Mouse (Mus musculus) embryonic facial prominence, embryonic 10.5 days (tissue): Measurements from ENCODE around the gene Atg3. TPM values are rescaled to one million over a fixed set of nuclear protein-coding genes. Genes with fewer than 3 reads are reported as not detected.
A peak's percentile ranks its signal among the peaks of the same experiment; 100 is the strongest.

Experiments
- DNase-seq: peaks from one replicate; pipeline ENCODE4 v3.0.0-alpha.2; 2017; ENCODE audit warnings: low spot score
- H3K27ac ChIP-seq: fragments of 300-500 bp; sonication (generic); replicated peaks from 2 replicates; pipeline ENCODE4 v1.5.1; 2016; ENCODE audit warnings: mild to moderate bottlenecking
- H3K27me3 ChIP-seq: fragments of 300-500 bp; sonication (generic); replicated peaks from 2 replicates; pipeline ENCODE4 v1.6.1; 2016; ENCODE audit warnings: low read depth, mild to moderate bottlenecking; ENCODE audit not compliant: poor library complexity, severe bottlenecking
- H3K36me3 ChIP-seq: fragments of 300-500 bp; sonication (generic); replicated peaks from 2 replicates; pipeline ENCODE4 v1.6.1; 2016; ENCODE audit warnings: mild to moderate bottlenecking, moderate library complexity
- H3K4me1 ChIP-seq: fragments of 300-500 bp; sonication (generic); 2 replicates; pipeline ENCODE4 v1.6.1; 2016
- H3K4me3 ChIP-seq: fragments of 300-500 bp; sonication (generic); 2 replicates; pipeline ENCODE4 v1.5.1; 2016; ENCODE audit warnings: mild to moderate bottlenecking, moderate library complexity
- H3K9me3 ChIP-seq: fragments of 300-500 bp; sonication (generic); 2 replicates; pipeline ENCODE4 v1.6.1; 2016; ENCODE audit warnings: mild to moderate bottlenecking
- WGBS: fragments of 180-500 bp; shearing (Covaris S2); methylation state at CpG from one replicate; pipeline ENCODE4 v1.1.7; 2016; 5-methylcytosine and 5-hydroxymethylcytosine counted together
- polyA plus RNA-seq: library from polyadenylated mRNA; unstranded; fragments of >200 nt; fragmentation: Nextera tagmentation; extraction: Ambion mirVana; gene quantifications from 2 replicates; pipeline ENCODE4 v1.2.1, GENCODE M21; 2016

The Atg3 gene
- 30.0 and 30.8 TPM in 2 replicates for polyA plus RNA-seq

DNA sequence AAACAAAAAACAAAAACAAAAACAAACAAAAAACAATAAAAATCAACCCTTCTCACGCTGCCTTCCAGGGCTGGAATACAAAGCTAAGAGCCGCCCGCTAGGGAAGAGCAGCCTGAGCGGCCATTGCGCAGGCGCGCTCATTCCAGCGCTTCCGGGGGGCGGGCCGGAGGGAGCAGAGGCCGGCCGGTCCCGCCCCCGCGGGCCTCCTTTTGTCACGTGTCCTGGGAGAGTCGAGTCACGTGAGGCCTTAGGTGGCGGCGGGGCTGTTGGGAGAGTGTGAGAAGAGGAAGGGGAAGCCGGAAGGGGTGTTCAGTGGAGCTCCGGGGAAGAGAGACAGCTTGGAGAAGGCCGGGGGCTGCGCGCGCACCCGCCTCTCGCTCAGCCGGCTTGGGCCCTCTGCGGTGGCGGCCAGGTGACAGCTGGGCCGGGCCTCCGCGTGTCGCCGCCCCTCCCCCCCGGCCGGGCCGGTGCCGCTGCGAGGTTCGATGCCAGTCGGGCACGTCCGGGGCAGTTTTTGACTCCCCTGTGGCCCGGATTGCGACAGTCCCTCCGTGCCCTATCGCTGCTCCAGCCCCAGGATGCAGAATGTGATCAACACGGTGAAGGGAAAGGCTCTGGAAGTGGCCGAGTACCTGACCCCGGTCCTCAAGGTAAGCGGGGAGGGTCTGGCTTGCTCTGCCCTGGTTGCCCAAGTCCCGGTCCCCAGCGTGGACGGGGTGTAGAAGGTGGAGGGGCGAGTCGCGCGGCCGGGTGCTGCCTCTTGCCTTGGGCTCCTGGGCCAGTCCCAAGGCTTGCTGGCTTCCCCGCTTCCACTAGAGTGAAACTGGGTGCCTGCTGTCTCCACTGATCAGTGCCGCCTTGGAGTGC lies at the start of gene Atg3, which contains the start of gene Slc35a5:
Gene Atg3 (plus strand): TSS at position 264 of the 867 bp plus-strand sequence.
Gene Slc35a5 (minus strand): TSS at position 185 of the 867 bp plus-strand sequence.
- no peaks in the 10 kb centered on the region for H3K27me3 ChIP-seq
- WGBS = under 1% methylated on average over 64 of the region's 64 CpGs
- DNase-seq = peak; percentile 98

DNA sequence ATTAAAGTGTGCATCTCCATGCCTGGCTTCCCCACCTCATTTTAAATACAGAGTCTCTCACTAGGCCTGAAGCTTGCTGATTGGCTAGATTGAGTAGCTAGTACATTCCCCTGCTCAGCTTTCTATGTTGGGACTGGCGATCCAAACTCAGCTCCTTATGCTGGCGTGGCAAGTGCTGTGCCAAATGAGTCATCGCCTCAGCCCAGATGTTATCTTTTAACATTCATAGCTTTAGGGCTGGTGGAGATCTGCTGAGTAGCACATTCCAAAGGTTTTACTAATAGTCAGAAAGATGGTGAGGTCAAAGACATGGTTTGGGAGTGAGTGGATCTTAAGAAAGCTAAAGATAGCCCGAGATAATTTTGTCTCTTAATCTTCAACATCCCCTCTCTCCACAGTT lies 48.1 kb upstream of the Atg3 start:
- Histone ChIP-seq H3K4me1 (no peaks in the 10 kb centered on the region), H3K27me3 (no peaks in the 10 kb centered on the region), H3K36me3 (no peaks in the 10 kb centered on the region), H3K4me3 (no peak overlapping the region), H3K27ac (no peak overlapping the region), H3K9me3 (no peaks in the 10 kb centered on the region)
- DNase-seq = no peak
- 44% methylated on average over 4 of the region's 4 CpGs for WGBS

More for the DNA sequence above, at the start of gene Atg3, which contains the start of gene Slc35a5:
- Histone ChIP-seq H3K4me3 (peak within 1 kb of the TSS; percentile 92), H3K4me1 (peaks cover 15% of the 10 kb centered on the region), H3K9me3 (no peaks in the 10 kb centered on the region), H3K36me3 (peaks cover 18% of the 10 kb centered on the region; the same call in 1 of the 2 replicates), H3K27ac (peak within 1 kb of the TSS; percentile 90)

DNA sequence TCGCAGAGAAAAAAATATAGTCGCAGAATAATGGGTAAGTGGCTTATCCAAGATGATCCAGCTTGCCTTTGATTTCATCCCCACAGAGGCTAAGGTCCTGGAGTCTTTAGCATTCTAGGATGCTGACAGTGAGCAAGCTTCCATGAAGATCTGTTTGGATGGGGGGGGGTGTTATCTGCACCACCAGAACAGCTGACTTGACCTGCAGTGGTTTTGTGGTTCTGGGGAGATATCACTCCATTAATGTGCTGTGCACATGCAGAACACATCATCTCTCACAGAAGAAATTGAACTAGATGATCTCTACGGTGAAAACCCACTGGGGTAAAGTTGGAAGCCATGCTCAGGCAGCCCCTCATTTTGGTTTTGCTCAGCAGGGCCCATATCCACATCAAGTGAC lies 41.4 kb upstream of the Atg3 start:
- no peak for DNase-seq
- Histone ChIP-seq H3K4me3 (no peak overlapping the region), H3K36me3 (no peaks in the 10 kb centered on the region), H3K4me1 (0 out of 2 replicates have a peak, but pooled peaks cover 5% of the 10 kb centered on the region), H3K27ac (no peak overlapping the region), H3K27me3 (no peaks in the 10 kb centered on the region), H3K9me3 (no peaks in the 10 kb centered on the region)
- WGBS = 93% methylated on average over 3 of the region's 3 CpGs

DNA sequence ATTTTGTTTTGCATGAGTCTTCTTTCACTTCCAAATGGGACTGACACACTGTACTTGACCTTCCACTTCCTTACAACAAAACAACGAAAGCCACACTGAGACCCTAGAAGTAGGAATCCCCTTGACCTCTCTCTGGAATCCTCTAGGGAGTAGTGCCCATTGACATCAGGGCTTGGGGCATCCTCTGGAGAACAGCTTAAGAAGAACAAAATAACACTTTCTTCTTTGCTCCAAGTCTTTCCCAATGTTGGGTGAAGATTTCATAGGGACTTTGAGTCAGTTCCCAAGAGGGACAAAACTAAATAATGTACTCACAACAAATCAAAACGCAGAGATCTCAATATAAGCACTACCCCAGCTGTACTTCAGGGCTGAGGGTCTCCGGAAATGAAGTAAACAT lies 39.8 kb upstream of the Atg3 start:
- WGBS = 80% methylated on average over 3 of the region's 3 CpGs
- H3K9me3 ChIP-seq = no peaks in the 10 kb centered on the region
- H3K4me3 ChIP-seq = no peak overlapping the region
- H3K4me1 ChIP-seq = 0 out of 2 replicates have a peak, but pooled peaks cover 5% of the 10 kb centered on the region
- no peak overlapping the region for H3K27ac ChIP-seq
- DNase-seq = no peak
- no peaks in the 10 kb centered on the region for H3K27me3 ChIP-seq
- no peaks in the 10 kb centered on the region; the same call in 1 of the 2 replicates for H3K36me3 ChIP-seq

DNA sequence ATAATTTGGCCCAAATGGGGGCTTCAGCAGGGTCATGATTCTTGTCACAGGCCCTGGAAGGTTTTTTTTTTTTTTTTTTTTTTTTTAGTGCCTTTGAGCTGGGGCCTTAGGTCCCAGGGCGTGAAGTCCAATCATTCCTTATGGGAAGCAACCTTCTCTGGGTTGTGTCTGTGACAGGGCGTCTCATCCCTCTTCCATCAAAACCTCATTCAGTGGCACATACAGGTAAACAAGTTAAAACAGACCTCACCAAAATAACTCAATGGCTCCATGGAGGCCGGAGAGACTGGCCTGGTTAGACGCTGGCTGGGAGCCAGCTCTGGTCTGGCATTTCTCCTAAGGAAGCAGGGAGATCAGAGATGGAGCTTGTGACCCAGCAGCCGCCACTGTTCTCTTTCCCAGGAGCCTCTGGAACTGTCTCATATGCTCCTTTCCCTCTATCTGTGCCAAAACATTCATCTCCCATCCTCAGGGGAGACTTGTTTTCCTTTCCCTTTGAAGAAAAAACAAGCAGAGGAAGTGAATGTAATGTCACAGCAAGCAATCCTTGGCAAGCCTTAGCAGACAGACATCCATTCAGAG lies 37.6 kb upstream of the Atg3 start:
- H3K4me3 ChIP-seq = no peak overlapping the region
- H3K27me3 ChIP-seq = no peaks in the 10 kb centered on the region
- WGBS = 76% methylated on average over 5 of the region's 5 CpGs
- H3K36me3 ChIP-seq = no peaks in the 10 kb centered on the region; the same call in 1 of the 2 replicates
- no peak for DNase-seq
- H3K27ac ChIP-seq = no peak overlapping the region
- H3K4me1 ChIP-seq = 0 out of 2 replicates have a peak, but pooled peaks cover 5% of the 10 kb centered on the region
- no peaks in the 10 kb centered on the region for H3K9me3 ChIP-seq

DNA sequence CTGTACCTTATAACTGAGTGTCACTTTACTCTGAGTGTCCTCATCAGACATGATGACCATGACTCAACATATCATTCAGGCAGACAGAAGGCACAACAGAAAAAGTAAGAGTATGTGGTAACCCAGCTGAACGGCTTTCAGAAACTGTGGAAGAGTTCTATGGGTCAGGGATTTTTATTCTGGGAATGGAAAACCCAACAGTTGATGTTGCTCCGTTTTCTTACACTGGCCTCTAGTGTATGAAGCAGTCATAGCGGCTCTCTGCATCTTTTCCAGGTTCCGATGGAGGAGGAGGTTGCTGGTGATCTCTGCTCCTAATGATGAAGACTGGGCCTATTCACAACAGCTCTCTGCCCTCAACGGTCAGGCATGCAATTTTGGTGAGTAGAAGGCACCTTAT lies 36.0 kb upstream of the Atg3 start:
- H3K36me3 ChIP-seq = no peaks in the 10 kb centered on the region; the same call in 1 of the 2 replicates
- H3K4me3 ChIP-seq = no peak overlapping the region
- H3K4me1 ChIP-seq = 0 out of 2 replicates have a peak, but pooled peaks cover 5% of the 10 kb centered on the region
- no peak for DNase-seq
- no peaks in the 10 kb centered on the region for H3K9me3 ChIP-seq
- no peaks in the 10 kb centered on the region for H3K27me3 ChIP-seq
- H3K27ac ChIP-seq = no peak overlapping the region
- WGBS = 68% methylated on average over 5 of the region's 5 CpGs

DNA sequence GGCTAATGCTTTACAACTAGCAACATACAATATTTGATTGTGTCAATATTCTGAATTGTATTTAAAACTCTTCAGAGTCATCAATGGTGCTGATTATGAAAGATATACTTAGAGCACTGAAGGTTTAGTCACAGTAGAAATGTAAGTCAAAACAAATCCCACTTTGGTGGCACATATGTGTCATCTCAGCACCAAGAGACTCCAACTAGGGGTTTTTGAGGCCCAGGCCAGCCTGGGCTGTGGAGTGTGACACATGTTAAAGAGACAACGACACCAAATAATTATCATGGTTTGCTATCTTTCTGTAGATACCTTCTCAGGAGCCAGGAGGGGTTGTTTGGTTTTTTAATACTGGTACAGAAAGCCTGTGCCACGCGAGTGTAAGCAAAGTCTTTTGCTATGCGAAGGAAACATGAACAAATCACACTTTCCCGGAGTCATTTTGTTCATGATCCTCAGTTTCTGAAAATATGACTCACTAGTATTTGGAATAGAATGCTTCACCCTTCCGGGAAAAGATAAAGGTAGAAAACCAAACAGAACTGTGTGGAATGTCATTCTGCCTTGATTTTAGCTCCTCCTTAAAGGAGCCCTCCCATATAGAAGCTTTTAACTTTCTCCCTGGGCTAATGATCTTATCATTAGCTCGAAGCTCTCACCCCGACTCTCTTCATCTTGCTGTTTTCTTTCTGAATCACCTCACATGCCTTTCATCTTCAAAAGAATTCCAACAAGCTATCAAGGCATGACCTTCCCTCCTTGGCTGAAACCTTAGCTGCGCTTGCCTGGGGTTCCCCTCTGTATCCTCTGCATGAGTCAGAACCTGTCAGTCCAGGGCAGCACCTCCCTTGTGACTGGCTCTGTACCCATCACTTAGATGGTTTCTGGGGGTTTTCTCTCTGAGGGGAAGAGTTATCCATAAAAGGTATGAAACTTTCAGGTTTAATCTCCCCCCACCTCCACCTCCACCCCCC lies 34.1 kb upstream of the Atg3 start:
- DNase-seq = peak; percentile 16
- H3K4me1 ChIP-seq = 0 out of 2 replicates have a peak, but pooled peaks cover 5% of the 10 kb centered on the region
- no peak overlapping the region for H3K4me3 ChIP-seq
- H3K27me3 ChIP-seq = no peaks in the 10 kb centered on the region
- no peak overlapping the region for H3K27ac ChIP-seq
- no peaks in the 10 kb centered on the region for H3K9me3 ChIP-seq
- H3K36me3 ChIP-seq = no peaks in the 10 kb centered on the region; the same call in 1 of the 2 replicates
- WGBS = 69% methylated on average over 9 of the region's 9 CpGs

DNA sequence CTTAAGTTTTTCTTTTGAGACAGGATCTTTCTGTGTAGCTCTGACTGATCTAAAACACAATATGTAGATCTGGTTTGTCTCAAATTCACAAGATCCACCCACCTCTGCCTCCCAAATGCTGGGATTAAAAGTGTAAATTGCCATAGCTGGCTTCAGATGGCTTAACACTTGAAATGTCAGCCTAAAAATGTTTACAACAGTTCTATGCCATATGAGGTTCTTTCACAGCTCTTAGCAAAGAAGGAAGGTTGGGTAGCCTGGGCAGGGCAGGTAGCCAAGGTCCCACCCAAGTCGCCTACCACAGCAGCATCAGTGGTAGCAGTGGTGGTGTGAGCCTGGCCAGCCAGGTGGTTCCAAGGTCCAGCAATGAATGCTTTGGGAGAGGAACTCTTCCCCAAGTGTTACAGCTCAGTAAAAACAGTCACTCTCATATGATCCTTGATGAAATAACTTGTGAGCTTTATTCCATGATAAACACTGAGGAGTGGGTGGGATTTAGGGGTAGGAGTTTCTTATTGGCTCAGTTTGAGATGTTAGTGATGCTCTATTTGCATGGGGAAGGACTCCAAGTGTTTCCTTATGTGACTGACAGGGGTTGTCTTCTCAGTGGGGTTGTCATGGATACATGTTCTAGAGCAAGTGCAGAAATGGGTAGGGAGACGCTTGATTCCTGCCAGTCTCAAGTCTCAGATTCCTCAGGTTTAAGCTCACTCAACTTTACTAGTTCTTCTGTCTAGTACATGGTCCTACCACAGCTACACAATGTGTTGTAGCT lies 30.5 kb upstream of the Atg3 start:
- Histone ChIP-seq H3K4me3 (no peak overlapping the region), H3K27ac (no peak overlapping the region), H3K9me3 (no peaks in the 10 kb centered on the region), H3K4me1 (no peaks in the 10 kb centered on the region), H3K36me3 (no peaks in the 10 kb centered on the region; the same call in 1 of the 2 replicates), H3K27me3 (no peaks in the 10 kb centered on the region)
- WGBS = 90% methylated on average over 2 of the region's 2 CpGs
- DNase-seq = no peak

DNA sequence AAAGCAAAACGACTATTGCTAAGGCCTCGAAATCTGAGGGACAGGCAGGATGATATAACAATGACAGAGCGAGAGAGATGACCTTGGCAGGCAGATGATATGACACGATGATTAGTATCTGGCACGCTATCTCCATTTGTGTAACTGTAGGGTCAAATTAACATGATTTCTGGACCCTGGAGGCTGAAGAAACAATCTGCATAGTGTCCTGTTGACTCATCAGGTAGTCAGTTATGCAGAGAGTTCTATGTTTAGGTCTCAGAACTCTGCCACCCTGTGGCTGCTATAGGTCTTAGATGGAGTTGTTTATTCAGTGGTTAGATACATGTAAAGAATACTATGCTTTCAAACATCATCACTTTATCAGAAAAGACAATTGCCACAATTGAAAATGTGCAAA lies 16.9 kb upstream of the Atg3 start:
- Histone ChIP-seq H3K9me3 (0 out of 2 replicates have a peak, but pooled peaks cover 2% of the 10 kb centered on the region), H3K27ac (no peak overlapping the region), H3K4me3 (no peak overlapping the region), H3K27me3 (no peaks in the 10 kb centered on the region), H3K36me3 (peaks cover 80% of the 10 kb centered on the region), H3K4me1 (no peaks in the 10 kb centered on the region)
- WGBS = 94% methylated on average over 5 of the region's 5 CpGs
- no peak for DNase-seq

DNA sequence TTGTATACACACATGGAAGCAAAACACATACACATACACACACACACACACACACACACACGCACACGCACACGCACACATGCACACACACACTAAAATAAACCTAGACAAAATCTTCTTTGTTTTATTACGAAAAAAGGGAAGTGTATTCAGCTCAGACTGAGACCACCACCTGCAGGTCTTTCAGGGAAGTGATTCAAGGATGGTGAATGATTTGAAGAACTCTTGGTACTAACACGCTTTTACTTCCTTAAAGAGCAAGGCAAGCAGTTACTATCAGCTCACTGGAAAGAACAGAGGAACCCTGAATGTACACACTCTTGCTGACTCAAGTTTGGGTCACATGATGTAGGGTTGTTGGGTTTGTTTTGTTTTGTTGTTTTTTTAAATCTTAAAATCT lies 16.0 kb upstream of the Atg3 start:
- Histone ChIP-seq H3K36me3 (peaks cover 86% of the 10 kb centered on the region), H3K9me3 (0 out of 2 replicates have a peak, but pooled peaks cover 2% of the 10 kb centered on the region), H3K4me3 (no peak overlapping the region), H3K4me1 (no peaks in the 10 kb centered on the region), H3K27me3 (no peaks in the 10 kb centered on the region), H3K27ac (no peak overlapping the region)
- DNase-seq = no peak
- WGBS = 91% methylated on average over 5 of the region's 5 CpGs

DNA sequence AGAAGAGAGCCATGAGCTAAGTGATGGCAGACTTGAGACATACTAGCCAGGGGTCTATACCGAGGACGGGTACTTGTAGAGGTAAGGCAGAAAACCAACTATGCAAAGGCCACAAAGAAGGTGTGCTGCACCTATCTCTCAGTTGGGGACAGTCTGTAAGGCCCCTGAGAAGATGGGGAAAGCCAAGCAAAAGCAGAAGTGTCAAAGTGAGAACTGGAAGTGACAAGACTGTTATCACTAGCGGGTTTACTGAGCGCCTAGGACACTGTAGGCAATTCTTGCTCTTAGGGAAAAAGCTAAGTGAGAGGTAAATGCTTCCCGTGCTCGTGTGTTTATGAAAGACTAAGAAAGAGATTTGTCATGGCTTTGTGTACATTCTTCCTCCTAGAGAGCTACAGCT lies 13.5 kb upstream of the Atg3 start:
- H3K4me1 ChIP-seq = no peaks in the 10 kb centered on the region
- H3K27ac ChIP-seq = no peak overlapping the region
- no peaks in the 10 kb centered on the region for H3K27me3 ChIP-seq
- WGBS = 92% methylated on average over 6 of the region's 6 CpGs
- no peak for DNase-seq
- no peak overlapping the region for H3K4me3 ChIP-seq
- peaks cover 88% of the 10 kb centered on the region for H3K36me3 ChIP-seq
- H3K9me3 ChIP-seq = 0 out of 2 replicates have a peak, but pooled peaks cover 2% of the 10 kb centered on the region
